Mouse (Mus musculus) frontal cortex, adult 2 months (tissue): ENCODE measurements around the gene Papola. TPM values are rescaled to one million over a fixed set of nuclear protein-coding genes. Genes with fewer than 3 reads are reported as not detected.

Experiments used
- DNase-seq, 2 experiments: peaks; one replicate each; pipeline ENCODE4 v3.0.0; 2022; ENCODE audit warnings: low spot score in 1 of 2; ENCODE audit errors: extremely low spot score in 1 of 2
- polyA plus RNA-seq: library from polyadenylated mRNA; depleted of rRNA; stranded (reverse); fragments of >200 nt; gene quantifications from 2 replicates; pipeline ENCODE4 v1.2.3, GENCODE M21; 2012; rRNA removed

Papola gene
- polyA plus RNA-seq, result 117 and 123 TPM in 2 replicates

- peak; percentile 74 to 89 for DNase-seq
Observed at GRCm38 (mm10) chr12:105784196-105784999, at the start of gene Papola. Gene Papola, plus strand, starts transcription at chr12:105784694.

DNA sequence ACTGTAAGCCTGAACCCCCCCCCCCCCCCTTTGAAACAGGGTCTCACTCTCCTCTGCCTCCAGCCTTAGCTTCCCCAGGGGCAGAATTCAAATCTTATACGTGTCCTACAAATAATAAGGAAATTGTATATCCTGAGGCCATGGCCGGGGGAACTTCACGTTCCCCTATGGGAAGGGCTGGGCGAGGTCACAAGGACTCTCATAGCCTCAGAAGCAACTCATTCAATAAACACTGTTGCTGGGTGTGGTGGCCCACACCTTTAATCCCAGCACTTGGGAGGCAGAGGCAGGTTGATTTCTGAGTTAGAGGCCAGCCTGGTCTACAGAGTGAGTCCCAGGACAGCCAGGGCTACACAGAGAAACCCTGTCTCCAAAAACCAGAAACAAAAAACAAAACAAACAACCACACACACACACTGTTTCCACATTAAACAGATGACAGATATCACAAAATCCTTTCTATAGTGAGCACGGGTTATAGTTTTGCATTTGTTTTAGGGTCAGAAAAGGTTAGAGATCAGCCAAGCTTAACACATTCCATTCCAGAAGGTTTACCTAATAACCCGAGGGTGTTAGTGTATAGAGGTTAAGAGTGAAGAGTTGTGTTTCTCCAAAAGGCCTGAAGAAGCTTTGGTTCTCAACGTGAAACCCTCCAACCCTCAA lies 49.1 kb upstream of the Papola start:
- DNase-seq, result no peak

- DNase-seq, result no peak
Observed at GRCm38 (mm10) chr12:105735889-105736251, 48.6 kb upstream of the Papola start.

- DNase-seq, result no peak
Observed at GRCm38 (mm10) chr12:105738316-105739096, 46.0 kb upstream of the Papola start.

DNA sequence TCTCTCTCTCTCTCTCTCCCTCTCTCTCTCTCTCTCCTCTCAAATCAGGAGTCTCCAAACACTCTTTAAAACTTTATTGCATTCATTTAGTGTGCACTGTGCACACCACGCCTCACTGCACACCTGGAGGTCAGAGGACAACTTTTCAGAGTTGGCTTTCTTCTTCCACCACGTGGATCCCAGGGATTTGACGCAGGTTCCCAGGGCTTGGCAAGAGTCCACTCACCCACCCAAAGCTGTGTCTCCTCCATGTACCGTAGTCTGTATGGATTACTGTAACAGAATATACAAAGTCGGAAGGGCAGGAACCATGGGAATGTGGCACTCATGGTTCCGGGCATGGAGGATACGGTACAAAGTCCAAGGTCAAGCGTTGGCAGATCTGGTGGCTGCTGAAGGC lies 44.8 kb upstream of the Papola start:
- no peak for DNase-seq

- no peak for DNase-seq
Observed at GRCm38 (mm10) chr12:105748114-105748513, 36.4 kb upstream of the Papola start.

DNA sequence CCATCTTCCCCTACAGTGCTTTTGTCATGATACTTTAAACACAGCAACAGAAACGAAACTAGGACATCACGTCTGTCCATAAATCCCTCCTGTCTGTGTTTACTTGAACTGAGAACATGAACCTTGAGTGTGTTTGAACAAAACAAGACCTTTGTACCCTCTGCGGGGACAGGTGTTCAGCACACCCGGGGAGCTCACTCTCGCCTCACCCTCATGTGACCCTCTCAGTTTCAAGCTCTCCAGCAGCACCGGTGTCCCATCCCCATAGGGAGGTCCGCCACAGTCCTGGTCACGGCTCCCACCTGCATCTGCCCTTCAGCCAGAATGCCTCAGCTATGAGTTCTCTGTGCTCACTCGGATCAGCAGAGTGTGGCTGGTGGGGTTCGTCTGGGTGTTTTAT lies 30.7 kb upstream of the Papola start:
- no peak for DNase-seq

DNA sequence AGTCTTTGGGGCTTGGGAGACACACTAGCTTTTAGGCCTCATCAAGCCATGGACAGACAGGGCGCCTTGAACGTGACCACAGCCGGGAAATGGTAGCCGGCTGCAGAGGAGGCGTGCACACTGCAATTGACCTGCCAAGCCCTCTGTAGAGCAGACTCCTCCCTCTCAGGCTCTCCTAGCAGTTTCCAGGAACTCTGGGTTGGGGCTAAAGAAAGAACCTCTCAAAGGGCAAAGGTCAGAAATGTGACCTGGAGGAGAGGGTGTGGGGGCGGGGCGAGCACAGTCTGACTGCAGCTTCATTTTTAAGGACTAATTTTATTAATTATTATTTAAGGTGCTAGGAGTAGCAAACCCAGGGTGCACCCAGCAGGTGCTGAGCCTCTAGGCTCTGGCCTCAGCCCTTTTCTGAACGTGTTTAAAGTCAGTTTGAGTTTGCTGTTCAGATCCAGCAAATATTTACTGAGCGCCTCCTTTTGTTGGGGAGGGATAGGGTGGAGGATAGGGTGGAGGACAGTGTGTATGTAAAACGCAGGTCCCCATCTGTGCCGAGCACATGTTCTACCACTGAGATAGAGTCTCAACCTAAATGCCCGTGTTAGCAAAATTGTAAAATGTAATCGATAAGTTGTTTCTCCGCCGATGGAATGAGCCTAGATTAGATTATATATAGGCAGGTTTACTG lies 26.5 kb upstream of the Papola start:
- DNase-seq, result no peak

GRCm38 (mm10) chr12:105758911-105759310 lies 25.6 kb upstream of the Papola start:
- DNase-seq, result no peak

DNA sequence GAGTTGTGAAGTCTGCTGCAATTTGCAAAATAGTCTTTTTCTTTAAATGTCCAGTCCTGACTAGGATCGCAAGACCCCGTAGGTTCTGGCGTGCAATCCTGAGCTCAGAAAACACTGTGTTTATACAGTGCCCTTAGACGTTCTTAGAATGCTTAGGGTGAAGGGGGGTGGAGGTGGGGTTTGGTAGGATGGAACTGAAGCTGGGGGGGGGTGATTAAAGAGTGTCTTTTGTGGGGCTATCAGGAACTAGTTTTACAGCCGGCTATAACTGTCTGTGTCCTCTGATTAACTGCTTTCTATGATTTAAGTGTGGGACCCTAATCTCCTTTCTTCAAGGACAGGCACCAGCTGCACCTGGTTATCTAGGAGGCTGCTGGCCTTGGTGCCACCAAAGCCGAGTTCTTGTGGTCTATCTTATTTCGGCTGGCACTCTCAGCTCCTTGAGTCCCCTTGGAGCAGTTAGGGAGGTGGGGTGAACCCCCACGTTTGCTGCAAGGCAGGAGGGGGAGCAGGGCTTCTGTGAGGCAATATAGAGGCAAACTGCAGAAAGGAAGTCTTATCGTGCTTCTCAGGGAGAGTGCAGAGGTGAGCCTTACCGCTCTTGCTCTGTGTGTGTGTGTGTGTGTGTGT lies 24.5 kb upstream of the Papola start:
- no peak for DNase-seq

GRCm38 (mm10) chr12:105761171-105761570 lies 23.3 kb upstream of the Papola start:
- peak in 1 of 2 experiments; percentile 10 for DNase-seq

- DNase-seq, result no peak
Observed at GRCm38 (mm10) chr12:105761629-105762028, 22.9 kb upstream of the Papola start.

- DNase-seq, result no peak
Observed at GRCm38 (mm10) chr12:105769700-105770099, 14.8 kb upstream of the Papola start.

DNA sequence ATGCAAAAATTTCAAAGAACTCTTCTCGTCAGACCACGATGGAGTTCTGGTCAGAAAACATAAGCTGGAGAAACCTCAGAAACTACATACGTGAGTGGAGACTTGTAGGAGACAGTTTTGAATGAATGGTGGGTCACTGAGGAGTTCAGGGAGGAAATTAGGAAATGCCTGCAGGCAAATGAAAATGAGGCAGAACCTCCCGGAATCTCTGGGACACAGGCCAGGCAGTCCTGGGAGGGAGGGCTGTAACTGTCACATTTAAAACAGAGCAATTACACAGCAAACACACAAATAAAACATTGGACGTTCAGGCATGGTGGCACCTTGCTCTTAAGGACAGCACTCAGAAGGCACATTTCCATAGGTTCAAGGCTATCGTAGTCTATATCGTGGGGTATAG lies 9.6 kb upstream of the Papola start:
- no peak for DNase-seq

DNA sequence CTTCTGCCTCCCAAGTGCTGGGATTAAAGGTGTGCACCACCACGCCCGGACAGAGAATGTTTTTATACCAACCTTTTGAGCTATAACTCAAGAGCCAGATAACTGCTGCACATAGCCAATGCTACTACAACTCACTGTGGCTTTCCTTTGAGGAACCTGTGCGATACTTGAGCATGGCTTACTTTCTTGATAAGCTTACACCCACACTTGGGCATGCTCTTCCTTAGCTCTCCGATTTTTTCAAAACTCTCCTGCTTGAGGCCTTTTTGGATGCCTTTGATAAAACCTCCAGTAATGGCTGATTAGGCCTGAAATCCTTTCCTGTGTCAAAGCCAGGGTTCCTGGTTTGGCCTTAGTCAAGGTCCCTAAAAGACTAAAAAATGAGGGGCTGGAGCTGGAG lies 6.8 kb upstream of the Papola start:
- no peak for DNase-seq

DNA sequence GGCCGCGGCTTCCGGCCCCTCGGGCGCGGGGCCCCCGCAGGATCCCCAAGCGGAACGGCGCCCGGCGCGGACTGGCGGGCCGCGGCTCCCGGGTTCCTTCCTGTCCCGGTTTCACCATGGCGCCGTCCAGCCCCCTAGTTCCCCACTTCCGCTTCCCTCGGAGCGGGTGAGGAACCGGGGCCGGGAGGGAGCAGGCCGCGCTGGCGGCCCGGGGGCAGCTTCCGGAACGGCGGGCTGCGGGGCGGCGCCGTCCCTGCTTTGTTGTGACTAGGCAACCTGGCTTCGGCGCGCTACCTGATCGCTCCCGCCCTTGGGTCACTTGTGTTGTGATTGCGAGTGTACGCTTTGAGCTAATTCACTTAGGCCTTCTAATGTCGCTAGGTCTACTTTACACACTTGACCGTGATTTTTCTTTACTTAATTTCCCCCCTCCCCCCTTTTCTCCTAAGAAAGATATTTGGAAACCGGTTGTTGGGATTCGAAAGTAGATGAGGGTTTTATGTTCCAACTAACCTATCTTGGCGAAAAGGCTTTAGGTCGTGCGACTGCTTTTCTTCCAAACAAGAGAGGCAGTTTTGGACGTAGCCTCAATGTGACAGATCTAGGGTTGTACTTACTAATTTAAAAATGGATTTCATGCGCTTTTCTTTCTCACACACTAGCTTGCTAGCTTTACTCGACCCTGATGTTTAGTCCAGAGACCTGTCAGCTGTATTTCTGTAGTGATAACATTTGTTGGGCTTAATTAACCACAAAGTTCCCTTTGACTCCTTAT lies 693 bp downstream of the Papola start:
- no peak for DNase-seq

DNA sequence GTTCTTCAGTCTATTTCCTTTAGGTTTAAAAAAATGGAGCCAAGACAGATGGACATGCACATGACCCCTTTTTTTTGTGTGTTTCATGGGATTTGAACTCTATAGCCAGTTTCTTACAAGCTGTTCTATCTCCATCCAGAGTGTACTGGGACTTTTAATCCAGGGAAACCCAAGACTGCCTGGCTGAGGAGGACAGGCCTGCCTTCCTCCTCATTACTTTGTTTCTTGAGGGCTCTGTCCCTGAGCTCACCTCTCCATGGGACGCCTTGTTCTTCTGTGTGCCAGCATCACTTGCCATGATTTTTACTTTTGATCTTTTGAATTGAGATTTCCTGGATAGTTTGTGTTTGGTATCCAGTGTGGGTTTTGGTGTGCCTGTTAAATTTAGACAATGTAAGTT lies 1.6 kb downstream of the Papola start:
- DNase-seq, result no peak

DNA sequence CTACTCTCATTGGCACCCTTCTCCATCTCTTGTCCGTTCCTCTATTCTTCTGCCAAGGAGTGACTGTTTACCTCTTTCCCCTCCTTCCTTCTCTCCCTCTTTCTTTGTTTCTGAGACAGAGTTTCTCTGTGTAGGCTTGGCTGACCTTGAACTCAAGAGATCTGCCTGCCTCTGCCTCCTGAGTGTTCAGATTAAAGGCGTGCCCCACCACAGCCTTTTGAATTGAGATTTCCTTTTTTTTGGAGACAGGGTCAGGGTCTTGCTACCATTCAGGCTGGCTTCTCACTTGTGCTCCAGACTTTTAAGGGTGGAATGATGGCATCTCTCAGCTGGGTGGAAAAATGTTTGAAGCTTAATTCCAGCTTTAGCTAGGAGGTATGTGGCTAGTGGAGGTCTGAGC lies 3.1 kb downstream of the Papola start:
- DNase-seq, result no peak

- DNase-seq, result no peak
Observed at GRCm38 (mm10) chr12:105789885-105790284, 5.4 kb downstream of the Papola start.

GRCm38 (mm10) chr12:105794896-105795295 lies 10.4 kb downstream of the Papola start:
- DNase-seq, result no peak
